Mouse (Mus musculus) kidney, adult 10 weeks (tissue): ENCODE data around the gene Samd5. TPM values are rescaled to one million over a fixed set of nuclear protein-coding genes. Genes with fewer than 3 reads are reported as not detected.

Experiments
- polyA plus RNA-seq: library from polyadenylated mRNA; stranded (reverse); fragments of 350-450 nt; fragmentation: Illumina TruSeq; extraction: RNeasy Lipid Tissue Mini Kit (QIAGEN cat#74804); gene quantifications from one replicate; pipeline ENCODE4 v1.2.3, GENCODE M21; 2014; ENCODE audit warnings: low read depth, low replicate concordance

Gene Samd5
- 3.1 TPM for polyA plus RNA-seq

GRCm38 (mm10) chr10:9674561-9675521 lies at the start of gene Samd5:
Gene Samd5 (minus strand): TSS chr10:9675208.

Other genes starting within 250 kb of the Samd5 start
- gene Stxbp5, start 225.9 kb upstream of the Samd5 start, polyA plus RNA-seq: 14.7 TPM